Mouse (Mus musculus) frontal cortex, postnatal 25 days (tissue): ENCODE data around the gene Hprt.
A peak's percentile ranks its signal among the peaks of the same experiment; 100 is the strongest.

ENCODE experiments used
- DNase-seq, 2 experiments: peaks; one replicate each; pipeline ENCODE4 v3.0.0; 2022; ENCODE audit warnings: low spot score in 2 of 2

The Hprt gene

GRCm38 (mm10) chrX:53041006-53041405 lies 53.1 kb downstream of the Hprt start:
- DNase-seq: no peak

GRCm38 (mm10) chrX:53045187-53045903 lies 57.4 kb downstream of the Hprt start:
- no peak for DNase-seq

GRCm38 (mm10) chrX:53046033-53046432 lies 58.1 kb downstream of the Hprt start:
- no peak for DNase-seq

- no peak for DNase-seq
These were observed 59.0 kb downstream of the Hprt start for GRCm38 (mm10) chrX:53046911-53047310.

- no peak for DNase-seq
These were observed 61.3 kb downstream of the Hprt start for GRCm38 (mm10) chrX:53049196-53049595.

- DNase-seq: no peak
These were observed 62.4 kb downstream of the Hprt start for GRCm38 (mm10) chrX:53050353-53050752.

- no peak for DNase-seq
These were observed 64.9 kb downstream of the Hprt start for GRCm38 (mm10) chrX:53052652-53053500.

- DNase-seq: no peak
These were observed 65.9 kb downstream of the Hprt start for GRCm38 (mm10) chrX:53053885-53054284.

GRCm38 (mm10) chrX:53055771-53056170 lies 67.8 kb downstream of the Hprt start:
- no peak for DNase-seq

GRCm38 (mm10) chrX:53056627-53057026 lies 68.7 kb downstream of the Hprt start:
- DNase-seq: no peak

GRCm38 (mm10) chrX:53057054-53057759 lies 69.3 kb downstream of the Hprt start:
- peak; percentile 11 to 39 for DNase-seq

- no peak for DNase-seq
These were observed 69.8 kb downstream of the Hprt start for GRCm38 (mm10) chrX:53057760-53058090.

GRCm38 (mm10) chrX:53058459-53059280 lies 70.7 kb downstream of the Hprt start:
- no peak for DNase-seq

- no peak for DNase-seq
These were observed 71.6 kb downstream of the Hprt start for GRCm38 (mm10) chrX:53059426-53060007.

- no peak for DNase-seq
These were observed 76.5 kb downstream of the Hprt start for GRCm38 (mm10) chrX:53064406-53064805.
